Mouse (Mus musculus): Measurements from ENCODE around the gene Fam189a2.

- TF ChIP-seq CTCF (IDR thresholded peaks at IDR 0.05; ENCODE audit: control insufficient read depth, insufficient read depth, insufficient replicate concordance, low read depth, low read length) = peak; percentile 39; the same call in 1 of the 2 replicates
- TF ChIP-seq POLR2A (IDR thresholded peaks at IDR 0.05; ENCODE audit: control insufficient read depth, low read depth, low read length) = no peak
These were observed 26.1 kb upstream of the Fam189a2 start for GRCm38 (mm10) chr19:24056880-24057279.
